Mouse (Mus musculus) ES-E14 (cell line): ENCODE data around the gene Mpig6b. TPM values are rescaled to one million over a fixed set of nuclear protein-coding genes. Genes with fewer than 3 reads are reported as not detected.

ENCODE experiments used
- DNase-seq: peaks from one replicate; pipeline ENCODE4 v3.0.0-alpha.2; 2013; ENCODE audit warnings: low read depth, low spot score
- H3K27ac ChIP-seq: 2 replicates; pipeline ENCODE4 v1.5.1; 2012; ENCODE audit warnings: low read depth, mild to moderate bottlenecking, low read length, moderate library complexity, mixed read lengths; ENCODE audit not compliant: poor library complexity, insufficient read depth, severe bottlenecking
- H3K36me3 ChIP-seq: 2 replicates; pipeline ENCODE4 v1.6.1; 2012; ENCODE audit warnings: mild to moderate bottlenecking, low read length, moderate library complexity, mixed read lengths; ENCODE audit not compliant: control insufficient read depth, poor library complexity, insufficient read depth, severe bottlenecking
- H3K4me1 ChIP-seq, 2 experiments: fragments of 150-350 bp in 1 of 2; sonication (generic) in 1 of 2; 2 replicates each; pipeline ENCODE4 v1.6.1; 2012; ENCODE audit warnings: low read length in 2 of 2, mild to moderate bottlenecking in 1 of 2, mixed read lengths in 1 of 2; ENCODE audit not compliant: control insufficient read depth in 2 of 2, insufficient read depth in 2 of 2, poor library complexity in 1 of 2
- H3K4me3 ChIP-seq, 2 experiments: fragments of 150-350 bp in 1 of 2; sonication (generic) in 1 of 2; 2 replicates each; pipeline ENCODE4 v1.5.1; 2012; ENCODE audit warnings: low read length in 2 of 2, low read depth in 1 of 2, mild to moderate bottlenecking in 1 of 2, mixed read lengths in 1 of 2; ENCODE audit not compliant: insufficient read depth in 1 of 2, poor library complexity in 1 of 2, severe bottlenecking in 1 of 2
- H3K9ac ChIP-seq: 2 replicates; pipeline ENCODE4 v1.6.1; 2012; ENCODE audit warnings: low read depth, mild to moderate bottlenecking, low read length, mixed read lengths; ENCODE audit not compliant: poor library complexity, insufficient read depth, severe bottlenecking
- H3K9me3 ChIP-seq: fragments of 150-350 bp; sonication (generic); 2 replicates; pipeline ENCODE4 v1.6.1; 2012; ENCODE audit warnings: low read depth, mild to moderate bottlenecking, low read length; ENCODE audit not compliant: control insufficient read depth, insufficient read depth
- CHD2 ChIP-seq: IDR thresholded peaks from 2 replicates; pipeline ENCODE4 v1.6.1; 2014; ENCODE audit warnings: mild to moderate bottlenecking, low read depth, low read length, inconsistent platforms
- HCFC1 ChIP-seq: IDR thresholded peaks from 2 replicates; pipeline ENCODE4 v1.6.1; 2012; ENCODE audit warnings: low read length, inconsistent platforms, borderline replicate concordance; ENCODE audit not compliant: insufficient read depth
- MAFK ChIP-seq: IDR thresholded peaks from 2 replicates; pipeline ENCODE4 v1.6.1; 2014; ENCODE audit warnings: mild to moderate bottlenecking, low read depth, low read length, inconsistent platforms; ENCODE audit not compliant: insufficient read depth
- ZC3H11A ChIP-seq: IDR thresholded peaks from 2 replicates; pipeline ENCODE4 v1.6.1; 2012; ENCODE audit warnings: low read depth, mild to moderate bottlenecking, inconsistent platforms, low read length, borderline replicate concordance
- ZNF384 ChIP-seq: IDR thresholded peaks from 2 replicates; pipeline ENCODE4 v1.6.1; 2012; ENCODE audit warnings: low read depth, low read length, inconsistent platforms
- in situ Hi-C, 2 experiments: fragments of 600-800 bp; cut with MboI; formaldehyde crosslinking; loops; one replicate each; pipeline ENCODE4 v1.15.1; 2025; ENCODE audit warnings: low sequenced_read_pairs in 2 of 2, inconsistent platforms in 1 of 2; ENCODE audit not compliant: unreplicated experiment in 2 of 2
- total RNA-seq: library from RNA; depleted of rRNA; stranded (reverse); fragments of 300-350 nt; gene quantifications from 2 replicates; pipeline ENCODE4 v1.2.3, GENCODE M21; 2012

Mpig6b gene
- total RNA-seq, 1 experiment = not detected

GRCm38 (mm10) chr17:35022541-35023060, 43.4 kb downstream of the Mpig6b start:
- Histone ChIP-seq H3K27ac (no peak overlapping the region), H3K4me1 (peaks cover 2 to 20% of the 10 kb centered on the region in 2 experiments; a peak in 3 of 4 replicates), H3K4me3 (no peak overlapping the region), H3K9ac (no peak overlapping the region), H3K9me3 (no peaks in the 10 kb centered on the region), H3K36me3 (no peaks in the 10 kb centered on the region)
- DNase-seq = no peak
- in situ Hi-C loops = loop anchor here in 1 of 2 experiments (25.0 kb wide), 1 partner anchor 90 kb away; the partner anchor contains the start of genes Csnk2b, Gpank1, Ly6g5b and Ly6g5c
- TF ChIP-seq MAFK (no peak), CHD2 (no peak), HCFC1 (no peak), ZNF384 (no peak), ZC3H11A (no peak)

- in situ Hi-C loops = loop anchor here in 1 of 2 experiments (25.0 kb wide), 1 partner anchor 90 kb away; the partner anchor contains the start of genes Csnk2b, Gpank1, Ly6g5b and Ly6g5c
- TF ChIP-seq ZNF384 (no peak), ZC3H11A (no peak), CHD2 (no peak), HCFC1 (no peak), MAFK (no peak)
- Histone ChIP-seq H3K9me3 (no peaks in the 10 kb centered on the region), H3K36me3 (no peaks in the 10 kb centered on the region), H3K4me3 (no peak overlapping the region), H3K4me1 (peaks cover 2 to 17% of the 10 kb centered on the region in 2 experiments; a peak in 2 of 4 replicates), H3K9ac (no peak overlapping the region), H3K27ac (no peak overlapping the region)
- DNase-seq = no peak
These were observed 44.0 kb downstream of the Mpig6b start for GRCm38 (mm10) chr17:35021842-35022477.

- H3K4me1 ChIP-seq = peaks cover 2 to 16% of the 10 kb centered on the region in 2 experiments; a peak in 2 of 4 replicates
- peaks cover 4% of the 10 kb centered on the region for H3K36me3 ChIP-seq
- peak; percentile 85 for DNase-seq
- TF ChIP-seq MAFK = no peak
- peak; percentile 37; the same call in 1 of the 2 replicates for TF ChIP-seq ZC3H11A
- peak overlapping the region; percentile 38; the same call in 1 of the 2 replicates for H3K9ac ChIP-seq
- no peaks in the 10 kb centered on the region for H3K9me3 ChIP-seq
- no peak overlapping the region for H3K4me3 ChIP-seq
- H3K27ac ChIP-seq = no peak overlapping the region
- in situ Hi-C loops = loop anchor here in 1 of 2 experiments (25.0 kb wide), 1 partner anchor 91 kb away; the partner anchor contains the start of genes Csnk2b, Gpank1, Ly6g5b and Ly6g5c
These were observed 44.7 kb downstream of the Mpig6b start for GRCm38 (mm10) chr17:35021163-35021808.

- Histone ChIP-seq H3K9me3 (no peaks in the 10 kb centered on the region), H3K4me1 (peaks cover 2 to 12% of the 10 kb centered on the region in 2 experiments; a peak in 2 of 4 replicates), H3K27ac (no peak overlapping the region), H3K4me3 (no peak overlapping the region), H3K9ac (no peak overlapping the region), H3K36me3 (peaks cover 12% of the 10 kb centered on the region)
- in situ Hi-C loops = loop anchor here in 1 of 2 experiments (25.0 kb wide), 1 partner anchor 92 kb away; the partner anchor contains the start of genes Csnk2b, Gpank1, Ly6g5b and Ly6g5c
- DNase-seq = no peak
- TF ChIP-seq ZC3H11A (no peak), ZNF384 (no peak), MAFK (no peak), CHD2 (no peak), HCFC1 (no peak)
These were observed 45.4 kb downstream of the Mpig6b start for GRCm38 (mm10) chr17:35020551-35020950.
